Mouse (Mus musculus): Measurements from ENCODE around the gene R3hdm4. TPM values are rescaled to one million over a fixed set of nuclear protein-coding genes. Genes with fewer than 3 reads are reported as not detected.

R3hdm4 gene
- total RNA-seq, 2 experiments from 2014 or later, result 366 to 394 TPM

DNA sequence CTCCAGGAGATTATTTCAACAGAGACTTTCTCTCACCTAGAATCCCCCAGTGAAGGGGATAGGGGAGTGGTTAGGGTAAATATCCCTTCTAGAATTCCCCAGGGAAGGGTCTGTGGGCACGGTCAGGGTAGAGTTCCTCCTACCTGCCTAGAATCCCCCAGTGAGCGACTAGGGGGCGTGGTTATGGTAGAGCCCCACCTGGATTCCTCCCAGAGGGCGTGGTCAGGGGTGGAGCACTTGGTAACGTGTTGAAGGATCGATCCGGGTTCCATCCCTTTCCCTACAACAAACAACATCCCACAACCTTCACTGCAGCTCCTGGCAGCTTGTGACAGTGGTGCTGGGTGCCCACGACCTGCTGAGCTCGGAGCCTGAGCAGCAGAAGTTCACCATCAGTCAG lies 40.3 kb downstream of the R3hdm4 start:
- intact Hi-C loops (cut with DNase I), result loop anchor here (5.0 kb wide), 1 partner anchor 43 kb away; no protein-coding TSS in a partner anchor
- DNase-seq (ENCODE audit: low spot score in 2 of 2), result no peak

DNA sequence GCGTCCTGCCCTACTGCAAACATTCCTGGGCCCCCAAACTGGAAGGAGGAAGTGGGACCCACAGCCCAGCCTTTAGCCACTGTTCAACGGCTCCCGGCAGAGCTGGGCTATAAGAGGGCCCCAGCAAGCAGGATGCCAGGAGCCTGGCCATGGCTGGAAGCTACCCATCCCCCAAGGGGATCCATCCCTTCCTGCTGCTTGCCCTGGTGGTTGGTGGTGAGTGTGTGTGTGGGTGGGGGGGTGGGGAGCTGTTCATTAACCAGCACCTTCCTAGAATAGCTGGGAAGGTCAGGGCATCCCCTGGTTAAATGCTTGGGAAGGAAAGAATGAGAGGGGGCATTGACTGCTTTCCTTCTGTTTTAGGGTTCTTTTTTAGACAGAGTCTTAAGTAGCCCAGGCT lies 41.5 kb downstream of the R3hdm4 start:
- no peak for DNase-seq (ENCODE audit: low spot score in 2 of 2)
- intact Hi-C loops (cut with DNase I), result no loop called here

DNA sequence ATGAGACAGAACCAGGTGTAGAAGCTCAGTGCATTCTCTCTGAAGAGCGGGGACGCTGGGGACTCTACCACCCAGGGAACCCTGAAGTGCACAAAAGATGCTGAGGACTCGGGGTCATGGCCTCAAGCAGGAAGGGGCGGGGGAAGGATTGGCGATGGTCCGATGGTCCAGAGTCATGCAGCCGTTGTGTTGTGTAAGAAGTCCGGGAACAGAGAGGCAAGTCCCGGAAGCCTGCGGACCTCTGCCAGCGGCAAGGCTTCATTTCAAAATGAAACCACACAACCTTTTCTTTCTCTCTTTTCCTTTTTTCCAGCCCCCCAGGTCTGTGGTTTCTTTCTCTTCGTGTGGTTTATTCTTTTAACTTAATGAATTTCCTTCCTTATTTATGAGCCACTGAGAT lies 43.3 kb downstream of the R3hdm4 start:
- DNase-seq (ENCODE audit: low spot score in 2 of 2), result no peak
- intact Hi-C loops (cut with DNase I), result no loop called here

- DNase-seq (ENCODE audit: low spot score in 2 of 2), result no peak
- intact Hi-C loops (cut with DNase I), result no loop called here
Measured at GRCm38 (mm10) chr10:79877174-79877573, 43.8 kb downstream of the R3hdm4 start.

DNA sequence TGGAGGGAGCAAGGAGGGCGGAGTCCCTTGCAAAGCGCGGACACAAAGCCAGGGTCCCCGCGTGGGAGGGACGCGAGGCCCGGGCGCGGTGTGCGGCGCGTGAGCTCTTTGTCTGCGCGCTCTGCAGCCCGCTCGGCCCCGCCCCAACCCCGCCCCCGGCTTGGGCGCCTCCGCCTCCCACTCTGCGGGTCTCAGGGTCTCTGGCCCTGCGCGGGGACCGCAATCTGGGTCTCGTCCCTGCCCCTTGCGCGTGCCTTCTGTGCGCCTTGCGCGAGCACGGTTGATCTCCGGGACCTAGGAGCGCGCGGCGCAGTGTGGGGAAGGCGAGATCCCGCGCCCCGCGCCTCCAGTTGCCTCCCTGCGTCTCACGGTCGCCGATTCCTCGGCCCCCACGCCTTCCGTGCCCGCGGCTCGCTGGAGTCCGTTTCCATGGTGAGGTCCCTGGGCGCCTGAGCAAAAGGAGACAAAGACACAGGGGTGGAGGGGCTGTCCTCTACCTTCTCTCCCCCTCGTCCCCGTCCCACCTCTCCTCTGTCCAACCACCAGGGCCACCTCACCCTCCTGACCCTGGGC lies 46.6 kb downstream of the R3hdm4 start, which contains the start of the genes Prtn3 and Plppr3:
Gene Prtn3, plus strand, starts transcription at position 187 of the 573 bp plus-strand sequence.
Gene Plppr3, minus strand, starts transcription at position 345 of the 573 bp plus-strand sequence.
- intact Hi-C loops (cut with DNase I), result no loop called here
- DNase-seq (ENCODE audit: low spot score in 2 of 2), result no peak

DNA sequence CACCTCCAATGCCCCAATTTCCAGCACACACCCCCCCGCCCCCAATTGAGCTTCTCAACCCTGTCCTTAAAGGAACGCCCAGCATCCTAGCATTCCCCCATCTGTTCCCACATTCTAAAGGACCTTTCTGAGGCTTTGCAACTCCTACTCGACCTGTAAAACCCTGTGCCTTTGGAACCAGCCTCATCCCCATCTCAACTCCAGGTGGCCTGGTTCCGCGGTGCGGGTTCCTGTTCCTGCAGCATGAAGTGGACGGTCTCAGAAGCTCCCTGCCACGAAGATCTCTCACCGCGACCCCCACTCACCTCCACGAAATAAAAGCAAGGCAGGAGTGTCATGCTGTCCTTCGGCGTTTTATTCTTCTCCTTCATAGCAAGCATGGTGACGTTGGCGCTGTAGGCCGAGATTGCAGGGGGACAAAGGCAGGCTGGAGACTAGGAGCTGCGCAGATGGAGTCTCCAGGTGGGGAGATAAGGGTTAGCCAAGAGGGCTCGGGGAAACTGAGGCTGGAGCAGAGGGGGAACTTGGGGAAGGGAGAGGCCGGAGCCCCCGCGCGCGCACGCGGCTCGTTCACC lies 47.2 kb downstream of the R3hdm4 start:
- DNase-seq (ENCODE audit: low spot score in 2 of 2), result no peak
- intact Hi-C loops (cut with DNase I), result no loop called here

GRCm38 (mm10) chr10:79873313-79873712 lies 47.7 kb downstream of the R3hdm4 start:
- no peak for DNase-seq (ENCODE audit: low spot score in 2 of 2)
- intact Hi-C loops (cut with DNase I), result no loop called here

DNA sequence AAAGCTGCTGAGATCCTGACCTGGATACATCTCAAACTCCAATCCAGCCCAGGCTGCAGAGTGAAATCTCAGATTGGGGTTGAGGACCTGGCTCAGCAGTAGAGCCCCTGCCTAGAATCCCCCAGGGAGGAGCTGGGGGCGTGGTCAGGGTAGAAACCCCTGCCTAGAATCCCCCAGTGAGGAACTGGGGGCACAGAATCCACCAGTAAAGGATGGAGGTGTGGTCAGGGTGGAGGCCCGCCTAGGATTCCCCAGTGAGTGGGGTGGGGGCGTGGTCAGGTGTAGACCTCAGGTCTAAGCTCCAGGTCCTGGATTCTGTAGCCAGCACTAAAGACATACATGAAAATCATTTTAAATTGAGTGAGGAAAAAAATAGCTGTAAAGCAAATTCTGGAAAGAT lies 48.1 kb downstream of the R3hdm4 start:
- intact Hi-C loops (cut with DNase I), result no loop called here
- DNase-seq (ENCODE audit: low spot score in 2 of 2), result no peak

GRCm38 (mm10) chr10:79871845-79872244 lies 49.2 kb downstream of the R3hdm4 start:
- intact Hi-C loops (cut with DNase I), result no loop called here
- DNase-seq (ENCODE audit: low spot score in 2 of 2), result peak in 1 of 2 experiments; percentile 64

DNA sequence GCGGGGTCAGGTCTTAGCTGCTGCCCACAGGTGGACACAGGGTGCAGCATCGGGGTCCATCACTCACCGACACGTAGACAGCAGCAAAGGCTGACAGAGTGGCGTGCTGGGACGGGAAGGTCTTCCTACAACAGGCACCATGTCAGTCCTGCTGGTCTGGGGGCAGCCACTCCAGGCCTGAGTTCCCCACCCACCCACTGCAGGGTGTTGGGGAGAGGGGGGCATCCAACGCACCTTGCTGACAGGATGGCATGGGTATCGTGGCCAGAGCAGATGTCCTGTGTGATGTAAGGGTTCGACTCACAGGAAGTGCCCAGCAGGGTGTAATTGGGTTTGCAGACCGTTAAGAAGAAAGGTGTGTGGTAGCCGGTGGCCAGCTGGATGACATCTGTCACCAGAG lies 54.4 kb downstream of the R3hdm4 start:
- intact Hi-C loops (cut with DNase I), result no loop called here
- no peak for DNase-seq (ENCODE audit: low spot score in 2 of 2)

DNA sequence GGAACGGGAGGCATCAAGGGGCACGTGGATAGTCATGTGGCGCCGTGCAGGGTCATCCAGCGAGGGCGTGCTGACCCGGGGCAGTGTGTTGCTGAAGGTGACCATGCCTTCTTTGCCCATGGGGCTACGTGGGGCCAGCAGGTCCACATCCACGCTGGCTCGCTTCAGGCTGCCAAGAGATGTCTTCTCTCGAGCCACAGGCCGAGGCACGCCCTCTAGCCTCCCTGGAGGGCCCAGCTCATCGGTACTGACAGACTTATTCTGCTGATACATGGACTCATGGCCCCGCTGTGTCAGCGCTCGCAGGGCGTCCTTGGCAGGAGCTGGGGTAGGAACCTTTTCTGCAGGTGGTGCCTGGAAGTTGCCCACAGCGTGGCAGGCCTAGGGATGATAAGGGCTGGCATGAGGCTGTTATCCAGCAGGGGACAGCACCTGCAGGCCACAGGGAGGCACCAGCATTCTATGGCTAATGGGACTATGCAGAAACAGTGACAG lies 55.2 kb downstream of the R3hdm4 start:
- intact Hi-C loops (cut with DNase I), result no loop called here

DNA sequence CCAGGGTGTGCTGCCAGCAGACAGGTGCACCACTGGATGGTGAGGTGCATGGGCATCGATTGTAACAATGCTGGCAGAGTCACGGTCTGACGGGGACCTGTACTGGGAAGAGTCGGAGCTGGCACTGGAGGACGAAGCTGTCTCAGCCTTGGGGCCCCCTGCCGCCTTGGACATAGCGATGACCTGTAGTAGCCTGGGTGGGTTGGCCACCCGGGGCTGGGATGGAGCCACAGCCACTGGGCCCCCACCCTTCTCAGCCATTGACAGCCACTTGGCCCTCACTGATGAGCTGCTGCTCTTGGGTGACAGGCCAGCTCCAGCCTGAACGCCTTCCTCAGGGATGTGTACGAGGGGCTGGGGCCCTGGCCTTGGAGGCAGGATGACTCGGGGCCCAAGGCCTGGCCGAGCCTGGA lies 55.8 kb downstream of the R3hdm4 start:
- no peak for DNase-seq (ENCODE audit: low spot score in 2 of 2)
- intact Hi-C loops (cut with DNase I), result no loop called here

More for the DNA sequence above, 55.2 kb downstream of the R3hdm4 start:
- no peak for DNase-seq (ENCODE audit: low spot score in 2 of 2)

- intact Hi-C loops (cut with DNase I), result no loop called here
Measured at GRCm38 (mm10) chr10:79864351-79865188, 56.4 kb downstream of the R3hdm4 start.

GRCm38 (mm10) chr10:79862925-79863324 lies 58.1 kb downstream of the R3hdm4 start:
- intact Hi-C loops (cut with DNase I), result no loop called here
- DNase-seq (ENCODE audit: low spot score in 2 of 2), result no peak

More at GRCm38 (mm10) chr10:79864351-79865188, 56.4 kb downstream of the R3hdm4 start:
- DNase-seq (ENCODE audit: low spot score in 2 of 2), result no peak

- intact Hi-C loops (cut with DNase I), result no loop called here
- DNase-seq (ENCODE audit: low spot score in 2 of 2), result no peak
Measured at GRCm38 (mm10) chr10:79862049-79862788, 58.8 kb downstream of the R3hdm4 start.

DNA sequence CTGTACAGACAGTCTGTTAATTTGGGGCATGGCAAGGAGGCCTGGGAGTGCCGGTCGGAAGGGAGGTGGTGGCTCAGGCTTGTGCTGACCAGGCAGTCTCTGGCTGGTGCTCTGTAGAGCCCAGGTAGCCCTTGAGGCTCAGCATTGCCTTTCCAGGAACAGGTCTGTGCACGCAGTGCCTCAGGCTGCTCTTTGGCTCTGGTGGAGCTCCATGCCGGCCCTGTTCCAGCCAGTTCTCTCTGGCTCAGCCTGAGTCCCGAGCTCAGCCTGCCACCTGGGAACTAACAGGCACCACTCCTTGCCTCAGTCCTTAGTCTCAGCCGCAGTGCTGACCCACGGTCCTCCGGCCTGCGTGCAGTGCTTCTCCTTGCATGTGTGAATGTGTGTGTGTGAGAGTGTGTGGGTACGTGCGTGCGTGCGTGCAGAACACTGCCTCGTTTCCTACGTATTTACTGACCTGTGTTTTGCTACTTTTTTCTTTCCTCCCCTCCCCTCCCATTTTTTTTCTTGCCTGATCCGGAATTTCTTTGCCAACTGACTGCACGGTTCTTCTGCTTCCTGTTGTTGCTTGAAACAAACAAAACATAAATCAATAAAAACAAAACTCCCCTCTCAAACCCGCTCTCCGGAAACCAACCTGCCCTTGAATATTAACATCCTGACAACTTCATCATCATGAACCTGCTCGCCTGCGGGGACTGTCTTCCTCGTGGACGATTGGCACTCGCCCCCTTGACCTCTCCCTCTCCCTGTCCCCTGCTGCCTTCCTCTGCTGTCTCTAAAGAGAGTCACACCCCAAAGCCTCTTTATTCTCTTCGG lies 59.6 kb downstream of the R3hdm4 start:
- no peak for DNase-seq (ENCODE audit: low spot score in 2 of 2)
- intact Hi-C loops (cut with DNase I), result no loop called here

GRCm38 (mm10) chr10:79860079-79860911 lies 60.7 kb downstream of the R3hdm4 start:
- intact Hi-C loops (cut with DNase I), result no loop called here

More at GRCm38 (mm10) chr10:79860079-79860911, 60.7 kb downstream of the R3hdm4 start:
- no peak for DNase-seq (ENCODE audit: low spot score in 2 of 2)
